Mouse (Mus musculus) layer of hippocampus, postnatal 25 days (tissue): Measurements from ENCODE around the gene Tmprss2. TPM values are rescaled to one million over a fixed set of nuclear protein-coding genes. Genes with fewer than 3 reads are reported as not detected.
"Not testable (repeated sequence)": the region's sequence is repeated elsewhere in the genome, so short reads cannot be mapped to it uniquely, and the experiment has no call there.

Experiments used
- DNase-seq, 2 experiments: peaks; one replicate each; pipeline ENCODE4 v3.0.0; 2022; ENCODE audit warnings: mixed read lengths in 2 of 2, low spot score in 1 of 2; ENCODE audit errors: extremely low spot score in 1 of 2
- total RNA-seq, 2 experiments: library from RNA; stranded (reverse); gene quantifications; 2 replicates each; pipeline ENCODE4 v1.2.3; 2021

The Tmprss2 gene
- total RNA-seq, 2 experiments from 2014 or later = not detected

DNA sequence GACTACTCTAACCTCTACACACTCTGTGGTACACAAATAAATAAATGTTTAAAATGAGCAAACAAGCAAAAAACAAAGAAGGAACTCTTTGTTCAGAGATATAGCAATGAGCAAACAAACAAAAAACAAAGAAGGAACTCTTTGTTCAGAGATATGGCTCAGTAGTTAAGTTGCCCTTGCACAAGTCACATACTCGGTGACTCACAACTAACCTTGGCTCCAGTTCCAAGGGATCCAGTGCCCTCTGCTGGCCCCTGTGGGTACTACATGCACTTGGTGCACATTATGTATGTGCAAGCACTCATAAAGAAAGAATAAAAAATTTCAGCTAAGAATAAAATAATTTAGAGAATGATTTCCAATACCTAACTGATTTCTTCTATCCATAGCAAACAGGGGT lies 17.9 kb downstream of the Tmprss2 start:
- DNase-seq = peak; percentile 46 to 73

DNA sequence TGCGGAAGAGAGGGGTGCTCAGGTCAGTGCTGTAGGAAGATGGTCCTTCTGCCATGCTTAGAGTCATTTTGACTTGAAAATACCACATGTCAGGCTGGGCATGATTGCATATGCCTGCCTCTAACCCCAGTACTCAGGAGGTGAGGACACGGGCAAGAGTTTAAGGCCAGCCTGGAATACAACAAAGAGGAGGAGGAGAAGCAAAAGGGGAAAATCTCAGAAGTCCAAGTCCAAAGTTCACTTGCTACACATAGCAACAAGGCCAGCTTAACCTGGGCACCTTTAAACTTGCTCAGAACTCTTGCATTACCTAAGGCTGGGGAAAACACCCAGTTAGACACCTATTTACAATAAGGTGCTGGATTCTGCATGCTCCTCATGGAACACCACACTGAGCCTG lies 19.5 kb downstream of the Tmprss2 start:
- no peak for DNase-seq

DNA sequence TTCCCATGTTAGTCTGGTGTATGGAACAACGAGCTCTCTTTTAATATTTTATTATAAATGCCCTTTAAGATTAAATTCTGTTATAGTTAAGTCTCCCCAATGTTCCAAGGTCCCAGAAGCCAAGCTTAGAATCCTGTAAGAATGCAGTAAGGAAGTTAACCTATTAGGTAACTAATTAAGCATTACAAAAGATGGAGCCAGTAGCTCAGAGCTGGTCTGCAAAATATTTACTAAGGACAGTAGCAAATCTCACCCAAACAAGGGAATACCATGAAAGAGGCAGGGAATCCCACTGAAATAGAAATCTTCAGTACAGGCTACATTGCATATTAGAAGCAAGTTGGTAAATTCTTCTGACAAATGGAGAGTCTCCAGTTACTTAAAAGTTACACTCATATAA lies 28.1 kb downstream of the Tmprss2 start:
- not testable (repeated sequence) for DNase-seq

DNA sequence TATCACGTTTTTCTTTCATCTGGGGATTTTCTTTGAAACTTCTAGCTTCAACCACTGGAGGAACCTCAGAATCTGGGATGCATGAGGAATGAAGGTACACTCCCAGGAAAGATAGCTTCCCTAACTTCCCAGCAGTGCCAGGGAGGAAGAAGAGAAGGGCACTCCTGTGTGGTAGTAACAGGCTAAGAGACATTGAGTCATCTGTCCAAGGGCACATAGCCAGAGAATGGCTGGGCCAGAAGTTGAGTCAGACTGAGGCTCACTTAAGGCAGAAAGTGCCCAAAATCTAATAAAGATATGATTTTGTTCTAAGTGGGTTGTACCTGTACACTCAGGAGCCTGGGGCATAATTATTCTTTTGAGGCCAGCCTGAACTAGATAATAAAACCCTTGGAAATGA lies 41.6 kb downstream of the Tmprss2 start:
- DNase-seq = no peak

DNA sequence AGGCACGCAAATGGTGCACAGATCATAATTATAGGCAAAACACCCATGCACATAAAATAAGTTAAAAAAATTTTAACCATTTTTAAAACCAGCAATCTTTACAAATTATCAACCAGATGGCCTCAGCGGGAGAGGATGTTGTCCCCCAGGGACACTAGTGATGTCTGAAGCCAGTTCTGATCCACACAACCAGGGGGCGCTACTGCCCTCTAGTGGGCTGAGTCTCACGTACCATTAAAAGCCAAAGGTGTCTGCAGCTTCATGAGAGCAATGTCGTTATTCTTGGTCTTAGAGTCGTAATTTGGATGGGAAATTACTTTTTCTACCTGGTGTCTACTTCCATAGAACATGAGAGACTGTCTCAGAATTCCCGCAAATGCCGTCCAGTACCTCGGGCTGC lies 42.3 kb downstream of the Tmprss2 start:
- DNase-seq = peak; percentile 41 to 69

DNA sequence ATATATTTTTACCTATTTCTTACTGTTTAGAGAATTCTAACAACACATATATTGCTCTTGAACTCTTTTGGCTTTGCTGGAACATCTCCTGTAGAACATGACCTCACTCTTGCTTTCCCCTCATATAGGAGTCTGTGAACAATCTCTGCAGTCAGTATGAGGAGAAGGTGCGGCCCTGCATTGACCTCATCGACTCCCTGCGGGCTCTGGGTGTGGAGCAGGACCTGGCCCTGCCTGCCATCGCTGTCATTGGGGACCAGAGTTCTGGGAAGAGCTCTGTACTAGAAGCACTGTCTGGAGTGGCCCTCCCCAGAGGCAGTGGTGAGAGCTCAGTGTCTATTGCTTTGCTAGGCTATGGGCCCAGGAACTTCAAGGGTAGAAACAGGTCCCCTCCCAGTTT lies 66.7 kb downstream of the Tmprss2 start:
- no peak for DNase-seq

DNA sequence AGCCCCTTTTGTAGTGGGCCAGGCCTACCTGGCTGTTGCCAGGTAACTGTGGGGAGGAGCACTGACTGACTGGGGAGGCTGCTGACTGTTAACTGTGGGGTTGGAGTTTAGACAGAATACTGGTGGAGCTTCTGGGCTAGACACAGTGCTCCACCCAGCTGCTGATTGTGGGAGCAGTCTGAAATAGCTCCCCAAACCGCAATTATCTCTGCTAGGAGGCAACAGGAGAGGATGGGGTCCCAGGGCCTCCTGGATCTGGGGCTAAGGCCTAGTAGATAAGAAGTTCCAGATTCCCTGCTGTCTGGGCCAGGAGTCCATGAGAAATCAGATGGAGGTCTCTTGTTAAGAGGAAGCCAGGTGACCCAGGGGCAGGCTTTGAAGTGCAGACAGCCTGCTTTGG lies 74.1 kb downstream of the Tmprss2 start:
- no peak for DNase-seq

DNA sequence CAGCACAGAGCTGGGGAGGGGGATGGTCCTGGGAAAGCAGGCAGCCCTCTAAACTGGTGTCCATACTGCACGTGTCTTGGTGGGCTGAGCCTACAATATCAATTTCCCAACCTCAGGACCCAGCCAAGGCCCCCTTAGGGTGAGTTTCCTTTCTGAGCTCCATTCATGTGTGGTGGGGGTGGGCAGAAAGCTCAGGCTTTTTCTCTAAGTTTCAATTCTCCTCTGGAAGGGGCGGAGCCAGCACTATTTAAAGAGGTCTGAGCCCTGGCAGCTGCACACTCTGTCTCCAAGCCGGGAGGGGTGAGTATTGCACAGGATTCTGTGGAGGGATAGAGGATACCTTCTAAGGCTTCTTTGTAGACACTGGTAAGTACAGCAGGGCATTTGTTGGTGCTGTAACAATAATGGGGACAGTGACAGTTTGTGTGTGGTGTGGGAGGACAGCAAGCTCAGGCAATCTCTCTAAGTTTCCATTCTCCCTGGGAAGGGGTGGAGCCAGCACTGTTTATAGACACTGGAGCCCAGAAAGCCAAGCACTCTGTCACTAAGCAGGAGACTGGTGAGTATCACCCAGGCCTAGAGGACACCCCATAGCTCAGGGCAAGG lies 75.1 kb downstream of the Tmprss2 start:
- peak in 1 of 2 experiments; percentile 16 for DNase-seq

DNA sequence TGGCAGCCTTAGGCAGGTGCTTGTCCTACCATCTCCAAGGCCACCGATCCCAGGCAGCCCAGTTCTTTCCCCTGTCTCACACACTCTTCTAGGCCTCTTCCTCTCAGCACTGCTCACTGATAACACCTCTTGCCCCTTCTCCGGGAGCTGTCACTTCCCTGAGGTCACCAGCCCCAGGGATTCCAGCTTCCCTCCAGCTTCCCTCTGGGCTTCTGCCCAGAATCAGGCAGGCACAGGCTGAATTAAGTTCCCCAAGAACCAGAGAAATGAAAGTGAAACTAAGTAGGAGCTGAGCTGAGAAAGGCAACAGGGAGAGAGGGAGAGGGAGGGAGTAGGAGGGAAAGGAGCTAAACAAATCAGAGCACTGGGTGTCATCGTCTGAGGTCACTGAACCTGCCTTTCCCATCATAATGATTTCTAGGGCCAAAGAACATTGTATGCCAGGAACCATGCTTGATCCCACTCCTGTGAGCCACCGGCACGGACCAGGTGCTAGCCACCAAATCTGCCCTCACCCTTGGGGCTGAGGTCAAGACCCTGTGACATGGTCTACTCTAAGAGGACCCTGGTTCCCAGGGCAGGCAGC lies 76.0 kb downstream of the Tmprss2 start:
- peak; percentile 6 to 19 for DNase-seq

DNA sequence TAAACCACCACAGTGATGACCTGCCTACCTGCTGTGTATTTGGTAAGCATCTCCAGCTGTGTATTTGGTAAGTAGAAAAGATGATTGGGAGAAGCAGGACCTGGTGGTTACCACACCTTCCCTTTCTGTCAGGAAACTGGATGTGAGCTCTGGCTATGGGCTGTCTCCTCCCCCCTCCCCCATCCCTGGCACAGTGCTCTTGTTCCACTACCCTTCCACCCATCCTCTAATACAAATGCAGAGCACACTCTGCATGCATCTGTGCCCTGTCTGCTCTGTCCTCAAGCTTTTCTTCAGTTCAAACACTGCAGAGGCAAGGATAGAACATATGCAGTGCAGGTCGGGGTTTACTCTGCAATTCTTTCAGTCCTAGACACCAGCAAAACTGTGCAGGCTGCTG lies 76.5 kb downstream of the Tmprss2 start:
- no peak for DNase-seq

DNA sequence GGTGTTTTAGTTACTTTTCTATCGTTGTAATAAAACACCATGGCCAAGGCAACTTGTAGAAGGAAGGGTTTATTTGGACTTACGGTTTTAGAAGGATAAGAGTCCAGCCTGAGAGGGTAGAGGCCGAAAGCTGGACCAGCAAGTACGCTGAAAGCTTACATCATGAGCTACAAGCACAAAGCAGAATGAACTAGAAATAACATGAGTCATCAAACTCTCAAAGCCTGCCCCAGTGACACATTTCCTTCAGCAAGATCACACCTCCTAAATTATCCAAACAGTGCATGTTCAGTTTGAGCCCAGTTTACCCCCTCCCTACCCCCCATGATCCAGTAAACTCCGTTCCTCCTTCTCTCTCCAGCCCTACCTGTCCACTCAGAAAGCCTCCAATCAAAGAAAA lies 77.2 kb downstream of the Tmprss2 start:
- DNase-seq = no peak

DNA sequence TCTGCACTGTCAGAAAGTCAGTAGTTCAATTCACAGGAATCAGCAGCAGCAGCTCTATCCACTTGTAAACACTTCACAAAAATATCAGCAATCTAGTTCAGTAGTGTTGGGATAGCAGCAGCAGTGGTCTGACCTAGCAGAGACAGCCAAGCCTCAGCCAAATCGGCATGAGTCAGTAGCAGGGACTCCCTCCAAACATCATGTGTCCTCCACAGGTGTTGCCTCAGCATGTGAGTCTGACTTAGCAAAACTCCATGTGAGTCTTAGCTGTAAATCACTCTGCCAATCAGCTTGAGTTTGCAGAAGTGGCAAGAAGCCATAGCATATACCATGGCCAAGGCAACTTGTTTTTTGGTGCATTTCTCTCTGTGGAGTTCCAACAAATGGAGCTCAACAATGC lies 77.9 kb downstream of the Tmprss2 start:
- DNase-seq = no peak

DNA sequence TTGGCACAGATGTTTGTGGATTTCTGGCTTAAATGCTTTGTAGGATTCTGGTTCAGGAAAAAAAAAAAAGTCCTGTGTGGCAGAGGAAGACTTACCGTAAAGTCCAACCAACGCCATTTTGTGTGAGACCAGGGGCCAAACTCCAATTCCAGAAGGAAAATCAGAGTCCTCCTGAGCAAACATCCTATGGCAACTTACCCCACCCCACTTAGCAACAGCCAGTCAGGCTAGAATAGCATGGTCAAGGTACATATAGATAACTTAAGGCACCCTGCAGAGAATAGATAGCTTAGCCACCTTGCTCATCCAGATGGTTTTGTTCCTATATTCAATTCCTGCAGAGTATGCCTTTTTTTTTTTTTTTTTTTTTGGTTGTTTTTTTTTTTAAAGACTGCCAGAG lies 81.8 kb downstream of the Tmprss2 start:
- no peak for DNase-seq

DNA sequence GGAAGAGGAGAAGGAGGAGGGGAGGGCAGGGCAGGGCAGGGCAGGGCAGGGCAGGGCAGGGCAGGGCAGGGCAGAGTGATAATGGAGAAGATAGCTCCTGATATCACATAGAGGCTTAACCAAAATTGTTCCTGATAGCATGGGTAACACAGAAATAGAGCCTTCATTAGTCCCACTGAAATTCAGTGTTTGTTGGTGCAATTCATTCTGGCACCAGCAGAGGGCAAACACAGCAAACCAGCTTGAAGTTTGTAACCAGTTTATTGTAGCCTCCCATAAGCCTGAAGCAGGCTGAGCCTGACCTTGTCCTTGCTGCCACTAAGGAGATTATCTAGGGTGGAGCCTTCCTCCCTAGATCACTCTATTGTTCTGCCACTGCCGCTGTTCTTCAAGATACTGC lies 88.0 kb downstream of the Tmprss2 start:
- DNase-seq = peak; percentile 17 to 70

DNA sequence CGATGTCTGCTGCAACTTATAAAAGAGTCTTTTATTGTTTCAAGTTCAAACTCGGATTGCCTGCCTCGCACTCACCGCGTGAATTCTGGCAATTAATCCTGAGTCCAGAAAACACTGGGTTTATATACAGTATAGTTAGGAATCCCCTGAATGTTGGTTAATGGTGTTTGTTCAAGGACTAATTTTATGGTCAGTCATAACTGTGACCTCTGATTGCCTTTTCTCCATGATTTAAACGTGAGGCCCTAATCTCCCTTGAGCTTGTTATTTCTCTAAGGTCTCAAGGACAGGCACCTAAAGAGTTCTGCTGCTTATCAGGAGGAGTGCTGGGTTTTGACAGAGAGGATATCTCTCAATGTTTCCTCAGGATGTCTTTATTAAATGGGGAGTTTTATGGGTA lies 89.0 kb downstream of the Tmprss2 start:
- no peak for DNase-seq

DNA sequence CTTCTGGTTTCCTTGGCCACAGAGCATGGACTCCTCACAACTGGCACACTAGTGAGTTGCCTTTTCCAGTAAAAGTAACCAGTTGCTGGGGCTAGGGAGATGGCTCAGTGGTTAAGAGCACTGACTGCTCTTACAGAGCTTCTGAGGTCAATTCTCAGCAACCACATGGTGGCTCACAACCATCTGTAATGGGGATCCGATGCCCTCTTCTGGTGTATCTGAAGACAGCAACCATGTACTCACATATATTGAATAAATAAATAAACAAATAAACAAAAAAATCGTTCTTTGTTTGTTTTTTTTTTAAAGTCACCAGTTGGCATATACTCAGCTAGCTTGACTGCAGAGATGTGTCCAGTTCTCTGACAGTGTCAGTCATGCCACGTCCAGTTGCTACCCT lies 94.7 kb downstream of the Tmprss2 start:
- DNase-seq = no peak

Other genes with a start within 250 kb of the Tmprss2 start
- gene Mx1, start 148.3 kb downstream of the Tmprss2 start, total RNA-seq = 1 to 10 TPM in 1 of 2 experiments, under 1 TPM in 1; 0.89 to 1.2 TPM
- not detected for gene Fam3b, start 96.4 kb downstream of the Tmprss2 start, total RNA-seq
- under 1 TPM; 0.19 to 0.49 TPM for gene Ripk4, start 152.6 kb upstream of the Tmprss2 start, total RNA-seq
- gene Prdm15, start 240.7 kb upstream of the Tmprss2 start, total RNA-seq = 10 to 100 TPM; 19.1 to 22.5 TPM